9 mouse cellular contexts compared by ENCODE assay signal in genomic region chr11:115275509-115275908, GRCm38 (mm10). TPM values are rescaled to one million over a fixed set of nuclear protein-coding genes. Genes with fewer than 3 reads are reported as not detected.
DNase-seq lines count a peak whose midpoint lies in the region; ATAC-seq lines count a peak whose summit lies in the region.
"Had no signal": no experiment of that assay in that cellular context is flagged by ENCODE, and none has a peak within 500 bp of the region (broad histone marks: within the 10 kb centered on the region; RNA-seq: fewer than 3 reads in every experiment).

No protein-coding gene starts in this region.

- no peak overlapping the region for H3K27ac ChIP-seq in hindbrain, embryonic 10.5 days
- H3K27ac ChIP-seq in hindbrain, embryonic 11.5 days (ENCODE audit: low read depth, low read length): no peak overlapping the region
- no peak overlapping the region for H3K27ac ChIP-seq in hindbrain, embryonic 13.5 days
- H3K27ac ChIP-seq in midbrain, embryonic 12.5 days (replicated peaks): no peak overlapping the region

- no peak for ATAC-seq in hindbrain, embryonic 11.5 days (ENCODE audit: low FRiP score)
- no peak for ATAC-seq in hindbrain, embryonic 13.5 days (ENCODE audit: low FRiP score)
- no peak for ATAC-seq in midbrain, embryonic 12.5 days (ENCODE audit: low FRiP score, low read depth)
- ATAC-seq in granulocyte monocyte progenitor cell, adult 5-6 weeks (replicated peaks; ENCODE audit: poor library complexity, severe bottlenecking): no peak

- H3K4me1 ChIP-seq in hindbrain, embryonic 10.5 days (replicated peaks): peaks cover 50% of the 10 kb centered on the region
- peaks cover 7% of the 10 kb centered on the region for H3K4me1 ChIP-seq in hindbrain, embryonic 11.5 days (replicated peaks; ENCODE audit: control insufficient read depth, insufficient read depth, low read length)
- H3K4me1 ChIP-seq in hindbrain, embryonic 13.5 days (replicated peaks): peaks cover 39% of the 10 kb centered on the region
- H3K4me1 ChIP-seq in midbrain, embryonic 12.5 days: peaks cover 18% of the 10 kb centered on the region

- 89% methylated on average over 6 of the region's 6 CpGs for WGBS in hindbrain, embryonic 10.5 days
- 81% methylated on average over 6 of the region's 6 CpGs for WGBS in hindbrain, embryonic 11.5 days
- 89% methylated on average over 6 of the region's 6 CpGs for WGBS in hindbrain, embryonic 13.5 days
- WGBS in midbrain, embryonic 12.5 days: 89% methylated on average over 6 of the region's 6 CpGs

- H3K9ac ChIP-seq in hindbrain, embryonic 11.5 days (ENCODE audit: low read depth, low read length): no peak overlapping the region
- peak overlapping the region; percentile 85 for H3K9ac ChIP-seq in hindbrain, embryonic 13.5 days
- H3K9ac ChIP-seq in midbrain, embryonic 12.5 days (replicated peaks): peak overlapping the region; percentile 78; the same call in 1 of the 2 replicates

- no peaks in the 10 kb centered on the region for H3K27me3 ChIP-seq in hindbrain, embryonic 10.5 days (ENCODE audit: insufficient read depth, poor library complexity, severe bottlenecking)
- no peaks in the 10 kb centered on the region for H3K27me3 ChIP-seq in hindbrain, embryonic 11.5 days (ENCODE audit: control insufficient read depth, insufficient read depth, low read length)
- H3K27me3 ChIP-seq in hindbrain, embryonic 13.5 days: no peaks in the 10 kb centered on the region
- H3K27me3 ChIP-seq in midbrain, embryonic 12.5 days: no peaks in the 10 kb centered on the region; the same call in 1 of the 2 replicates

- DNase-seq in hindbrain, embryonic 10.5 days (ENCODE audit: low spot score): no peak
- DNase-seq in hindbrain, embryonic 11.5 days (ENCODE audit: low spot score): no peak
- DNase-seq in NIH3T3 (ENCODE audit: low read depth): peak; percentile 28
- DNase-seq in left cerebral cortex, postnatal 36 days (ENCODE audit: low spot score in 2 of 2): no peak
- DNase-seq in cerebellum, adult 9-10 months: no peak
- DNase-seq: gastrocnemius, postnatal 14 days had no signal

- no peak overlapping the region for H3K4me2 ChIP-seq in hindbrain, embryonic 11.5 days (replicated peaks; ENCODE audit: low read depth, low read length)
- peak overlapping the region; percentile 80 for H3K4me2 ChIP-seq in hindbrain, embryonic 13.5 days
- H3K4me2 ChIP-seq in midbrain, embryonic 12.5 days (replicated peaks): peak overlapping the region; percentile 81

- no peaks in the 10 kb centered on the region for H3K9me3 ChIP-seq in hindbrain, embryonic 10.5 days
- H3K9me3 ChIP-seq in hindbrain, embryonic 11.5 days (ENCODE audit: control insufficient read depth, low read length): no peaks in the 10 kb centered on the region
- H3K9me3 ChIP-seq in hindbrain, embryonic 13.5 days: no peaks in the 10 kb centered on the region
- H3K9me3 ChIP-seq in midbrain, embryonic 12.5 days: no peaks in the 10 kb centered on the region

- 0 out of 2 replicates have a peak, but pooled peaks cover 9% of the 10 kb centered on the region for H3K36me3 ChIP-seq in hindbrain, embryonic 10.5 days
- no peaks in the 10 kb centered on the region for H3K36me3 ChIP-seq in hindbrain, embryonic 11.5 days (ENCODE audit: control insufficient read depth, insufficient read depth, low read length)
- H3K36me3 ChIP-seq in hindbrain, embryonic 13.5 days: peaks cover 15% of the 10 kb centered on the region
- H3K36me3 ChIP-seq in midbrain, embryonic 12.5 days: no peaks in the 10 kb centered on the region

- H3K4me3 ChIP-seq in hindbrain, embryonic 10.5 days: peak overlapping the region; percentile 79; the same call in 1 of the 2 replicates
- H3K4me3 ChIP-seq in hindbrain, embryonic 11.5 days (ENCODE audit: low read depth, low read length): no peak overlapping the region
- peak overlapping the region; percentile 62; the same call in 1 of the 2 replicates for H3K4me3 ChIP-seq in hindbrain, embryonic 13.5 days
- peak overlapping the region; percentile 61; the same call in 1 of the 2 replicates for H3K4me3 ChIP-seq in midbrain, embryonic 12.5 days

- intact Hi-C loops in left cerebral cortex, postnatal 36 days (cut with DNase I): no loop called here

RNA-seq across cellular contexts. Expression of gene Fdxr, which starts 1.3 kb away (rescaled TPM):
- 17.7 TPM in 2 replicates for polyA plus RNA-seq in hindbrain, embryonic 10.5 days (2016; fragmentation: Nextera tagmentation; extraction: Ambion mirVana)
- polyA plus RNA-seq in hindbrain, embryonic 11.5 days (2014; fragmentation: Nextera tagmentation; extraction: Ambion mirVana): 11.6 and 14.9 TPM in 2 replicates
- polyA plus RNA-seq in hindbrain, embryonic 13.5 days (2015; fragmentation: Nextera tagmentation; extraction: Ambion mirVana): 18.1 and 20.8 TPM in 2 replicates
- polyA plus RNA-seq in midbrain, embryonic 12.5 days (2016; fragmentation: Nextera tagmentation; extraction: Ambion mirVana): 15.9 and 18.4 TPM in 2 replicates
- 23.9 and 26.4 TPM in 2 replicates for total RNA-seq in granulocyte monocyte progenitor cell, adult 5-6 weeks (2014; fragmentation: Nextera tagmentation)
- total RNA-seq in granulocyte monocyte progenitor cell, adult 5-6 weeks (2017): 9.7 and 14.2 TPM in 2 replicates
- 10 to 100 TPM; 14.2 to 22.5 TPM for total RNA-seq in left cerebral cortex, postnatal 36 days (2021)

RNA-seq across cellular contexts. Expression of gene Grin2c, which starts 8.5 kb away (rescaled TPM):
- polyA plus RNA-seq in hindbrain, embryonic 10.5 days (2016; fragmentation: Nextera tagmentation; extraction: Ambion mirVana): 0.14 and 0.18 TPM in 2 replicates
- polyA plus RNA-seq in hindbrain, embryonic 11.5 days (2014; fragmentation: Nextera tagmentation; extraction: Ambion mirVana): 0.25 and 0.43 TPM in 2 replicates
- polyA plus RNA-seq in hindbrain, embryonic 13.5 days (2015; fragmentation: Nextera tagmentation; extraction: Ambion mirVana): 0.22 TPM in 2 replicates
- polyA plus RNA-seq in midbrain, embryonic 12.5 days (2016; fragmentation: Nextera tagmentation; extraction: Ambion mirVana): 0.06 and 0.17 TPM in 2 replicates
- total RNA-seq in granulocyte monocyte progenitor cell, adult 5-6 weeks (2014; fragmentation: Nextera tagmentation): not detected in 2 replicates
- not detected in 2 replicates for total RNA-seq in granulocyte monocyte progenitor cell, adult 5-6 weeks (2017)
- 10 to 100 TPM; 38.6 to 42.5 TPM for total RNA-seq in left cerebral cortex, postnatal 36 days (2021)
- total RNA-seq: gastrocnemius, postnatal 14 days had no signal

RNA-seq across cellular contexts. Expression of gene Fads6, which starts 22.0 kb away (rescaled TPM):
- 0.27 and 0.47 TPM in 2 replicates for polyA plus RNA-seq in hindbrain, embryonic 10.5 days (2016; fragmentation: Nextera tagmentation; extraction: Ambion mirVana)
- 0.40 and 0.52 TPM in 2 replicates for polyA plus RNA-seq in hindbrain, embryonic 11.5 days (2014; fragmentation: Nextera tagmentation; extraction: Ambion mirVana)
- polyA plus RNA-seq in hindbrain, embryonic 13.5 days (2015; fragmentation: Nextera tagmentation; extraction: Ambion mirVana): 0.73 and 0.79 TPM in 2 replicates
- polyA plus RNA-seq in midbrain, embryonic 12.5 days (2016; fragmentation: Nextera tagmentation; extraction: Ambion mirVana): 0.11 and 0.18 TPM in 2 replicates
- total RNA-seq in granulocyte monocyte progenitor cell, adult 5-6 weeks (2014; fragmentation: Nextera tagmentation): 1.2 and 1.3 TPM in 2 replicates
- total RNA-seq in granulocyte monocyte progenitor cell, adult 5-6 weeks (2017): 1.4 and 2.9 TPM in 2 replicates
- 10 to 100 TPM; 12.7 to 13.0 TPM for total RNA-seq in left cerebral cortex, postnatal 36 days (2021)

RNA-seq across cellular contexts. Expression of gene Otop2, which starts 31.5 kb away (rescaled TPM):
- not detected in 2 replicates for polyA plus RNA-seq in hindbrain, embryonic 10.5 days (2016; fragmentation: Nextera tagmentation; extraction: Ambion mirVana)
- not detected in 2 replicates for polyA plus RNA-seq in hindbrain, embryonic 11.5 days (2014; fragmentation: Nextera tagmentation; extraction: Ambion mirVana)
- polyA plus RNA-seq in hindbrain, embryonic 13.5 days (2015; fragmentation: Nextera tagmentation; extraction: Ambion mirVana): not detected in 2 replicates
- polyA plus RNA-seq in midbrain, embryonic 12.5 days (2016; fragmentation: Nextera tagmentation; extraction: Ambion mirVana): not detected in 2 replicates
- total RNA-seq in granulocyte monocyte progenitor cell, adult 5-6 weeks (2014; fragmentation: Nextera tagmentation): not detected in 2 replicates
- not detected in 2 replicates for total RNA-seq in granulocyte monocyte progenitor cell, adult 5-6 weeks (2017)
- 1 to 10 TPM; 1.1 to 2.1 TPM for total RNA-seq in left cerebral cortex, postnatal 36 days (2021)
- total RNA-seq: gastrocnemius, postnatal 14 days had no signal

RNA-seq across cellular contexts. Expression of gene Ush1g, which starts 46.3 kb away (rescaled TPM):
- 0.10 TPM in 1 of 2 replicates, not detected in the other for polyA plus RNA-seq in hindbrain, embryonic 10.5 days (2016; fragmentation: Nextera tagmentation; extraction: Ambion mirVana)
- 0.05 TPM in 1 of 2 replicates, not detected in the other for polyA plus RNA-seq in hindbrain, embryonic 11.5 days (2014; fragmentation: Nextera tagmentation; extraction: Ambion mirVana)
- 0.06 and 0.14 TPM in 2 replicates for polyA plus RNA-seq in hindbrain, embryonic 13.5 days (2015; fragmentation: Nextera tagmentation; extraction: Ambion mirVana)
- 0.05 TPM in 1 of 2 replicates, not detected in the other for polyA plus RNA-seq in midbrain, embryonic 12.5 days (2016; fragmentation: Nextera tagmentation; extraction: Ambion mirVana)
- not detected in 2 replicates for total RNA-seq in granulocyte monocyte progenitor cell, adult 5-6 weeks (2014; fragmentation: Nextera tagmentation)
- not detected in 2 replicates for total RNA-seq in granulocyte monocyte progenitor cell, adult 5-6 weeks (2017)
- under 1 TPM; 0.39 to 0.49 TPM for total RNA-seq in left cerebral cortex, postnatal 36 days (2021)
